Mouse (Mus musculus) lung, postnatal 14 days (tissue): ENCODE results near the gene Rab15.
"Not testable (repeated sequence)": the region's sequence is repeated elsewhere in the genome, so short reads cannot be mapped to it uniquely, and the experiment has no call there.

Experiments used
- DNase-seq: peaks from one replicate; pipeline ENCODE4 v3.0.0; 2021

Gene Rab15

GRCm38 (mm10) chr12:76822651-76823041 is at the start of gene Rab15:
Rab15 (minus strand) TSS chr12:76822908.
- DNase-seq = no peak

GRCm38 (mm10) chr12:76869561-76869960 is 46.9 kb upstream of the Rab15 start:
- DNase-seq = no peak

GRCm38 (mm10) chr12:76868463-76869198 is 45.9 kb upstream of the Rab15 start:
- no peak for DNase-seq

GRCm38 (mm10) chr12:76867586-76868280 is 45.0 kb upstream of the Rab15 start:
- peak; percentile 35 for DNase-seq

- DNase-seq = no peak
Observed at GRCm38 (mm10) chr12:76865266-76865665, 42.6 kb upstream of the Rab15 start.

GRCm38 (mm10) chr12:76863651-76864050 is 40.9 kb upstream of the Rab15 start:
- DNase-seq = no peak

- DNase-seq = not testable (repeated sequence)
Observed at GRCm38 (mm10) chr12:76858788-76859187, 36.1 kb upstream of the Rab15 start.

GRCm38 (mm10) chr12:76857087-76857486 is 34.4 kb upstream of the Rab15 start:
- no peak for DNase-seq

- DNase-seq = no peak
Observed at GRCm38 (mm10) chr12:76853378-76854142, 30.9 kb upstream of the Rab15 start.

- no peak for DNase-seq
Observed at GRCm38 (mm10) chr12:76852419-76852818, 29.7 kb upstream of the Rab15 start.

GRCm38 (mm10) chr12:76844346-76845061 is 21.8 kb upstream of the Rab15 start:
- DNase-seq = no peak

- DNase-seq = no peak
Observed at GRCm38 (mm10) chr12:76840081-76840480, 17.4 kb upstream of the Rab15 start.

- DNase-seq = no peak
Observed at GRCm38 (mm10) chr12:76839298-76839697, 16.6 kb upstream of the Rab15 start.

GRCm38 (mm10) chr12:76837844-76838650 is 15.3 kb upstream of the Rab15 start:
- no peak for DNase-seq

GRCm38 (mm10) chr12:76837101-76837843 is 14.6 kb upstream of the Rab15 start:
- DNase-seq = peak; percentile 97

- peak; percentile 30 for DNase-seq
Observed at GRCm38 (mm10) chr12:76832704-76833103, 10.0 kb upstream of the Rab15 start.

- no peak for DNase-seq
Observed at GRCm38 (mm10) chr12:76825283-76825682, 2.6 kb upstream of the Rab15 start.

GRCm38 (mm10) chr12:76822002-76822650 is 582 bp downstream of the Rab15 start:
- DNase-seq = peak; percentile 14

- no peak for DNase-seq
Observed at GRCm38 (mm10) chr12:76820615-76821014, 2.1 kb downstream of the Rab15 start.

GRCm38 (mm10) chr12:76819816-76820215 is 2.9 kb downstream of the Rab15 start:
- no peak for DNase-seq

- DNase-seq = no peak
Observed at GRCm38 (mm10) chr12:76818908-76819307, 3.8 kb downstream of the Rab15 start.
